Comparison of ENCODE assay signal across 25 mouse cellular contexts in genomic region chr10:107358443-107359040, GRCm38 (mm10).
DNase-seq lines count a peak whose midpoint lies in the region; ATAC-seq and TF ChIP-seq lines count a peak whose summit lies in the region.
"Had no signal": no experiment of that assay in that cellular context is flagged by ENCODE, and none has a peak within 500 bp of the region (broad histone marks: within the 10 kb centered on the region; RNA-seq: fewer than 3 reads in every experiment).

No protein-coding gene starts in this region.

- no peak for TF ChIP-seq CTCF in cerebellum, adult 2 months (IDR thresholded peaks at IDR 0.05; ENCODE audit: borderline replicate concordance, insufficient read depth, low read depth, low read length)

- WGBS in midbrain, embryonic 11.5 days = 85% methylated on average over 6 of the region's 6 CpGs
- WGBS in midbrain, embryonic 10.5 days = 91% methylated on average over 6 of the region's 6 CpGs
- 23% methylated on average over 6 of the region's 6 CpGs for WGBS in cerebellum, adult 2 months

- no peaks in the 10 kb centered on the region for H3K36me3 ChIP-seq in midbrain, embryonic 11.5 days (ENCODE audit: control insufficient read depth, insufficient read depth, low read length)
- no peaks in the 10 kb centered on the region for H3K36me3 ChIP-seq in midbrain, embryonic 10.5 days
- H3K36me3 ChIP-seq: forebrain, embryonic 15.5 days; heart, embryonic 10.5 days; heart, embryonic 15.5 days; hindbrain, embryonic 12.5 days; limb, embryonic 13.5 days; liver, embryonic 12.5 days; midbrain, embryonic 15.5 days had no signal

- no peak for ATAC-seq in midbrain, embryonic 11.5 days (ENCODE audit: low FRiP score)
- ATAC-seq: forebrain, embryonic 15.5 days; hindbrain, postnatal 0 days; liver, embryonic 12.5 days; midbrain, embryonic 15.5 days had no signal

- TF ChIP-seq POLR2A in cerebellum, adult 2 months (IDR thresholded peaks at IDR 0.05; ENCODE audit: borderline replicate concordance, insufficient read depth, low read length) = no peak

- no peaks in the 10 kb centered on the region for H3K4me1 ChIP-seq in midbrain, embryonic 11.5 days (ENCODE audit: control insufficient read depth, insufficient read depth, low read length)
- no peaks in the 10 kb centered on the region for H3K4me1 ChIP-seq in midbrain, embryonic 10.5 days
- peaks cover 25% of the 10 kb centered on the region; the same call in 1 of the 2 replicates for H3K4me1 ChIP-seq in cerebellum, adult 2 months (ENCODE audit: control insufficient read depth, insufficient read depth, low read length)
- H3K4me1 ChIP-seq: forebrain, embryonic 15.5 days; heart, embryonic 10.5 days; heart, embryonic 15.5 days; hindbrain, embryonic 12.5 days; liver, embryonic 12.5 days; midbrain, embryonic 15.5 days had no signal

- H3K27ac ChIP-seq in midbrain, embryonic 11.5 days (ENCODE audit: low read depth, low read length) = no peak overlapping the region
- no peak overlapping the region for H3K27ac ChIP-seq in midbrain, embryonic 10.5 days (replicated peaks)
- peak overlapping the region; percentile 64; the same call in 1 of the 2 replicates for H3K27ac ChIP-seq in cerebellum, adult 2 months (ENCODE audit: insufficient read depth, low read length)
- H3K27ac ChIP-seq: forebrain, embryonic 15.5 days; heart, embryonic 10.5 days; heart, embryonic 15.5 days; hindbrain, embryonic 12.5 days; hindbrain, postnatal 0 days; limb, embryonic 13.5 days; liver, embryonic 12.5 days; macrophage; midbrain, embryonic 15.5 days had no signal

- H3K9me3 ChIP-seq in midbrain, embryonic 11.5 days (ENCODE audit: control insufficient read depth, low read length) = no peaks in the 10 kb centered on the region
- no peaks in the 10 kb centered on the region for H3K9me3 ChIP-seq in midbrain, embryonic 10.5 days (replicated peaks)
- H3K9me3 ChIP-seq: forebrain, embryonic 15.5 days; heart, embryonic 10.5 days; heart, embryonic 15.5 days; hindbrain, embryonic 12.5 days; limb, embryonic 13.5 days; liver, embryonic 12.5 days; midbrain, embryonic 15.5 days had no signal

- no peak overlapping the region for H3K4me3 ChIP-seq in midbrain, embryonic 11.5 days (ENCODE audit: low read depth, low read length)
- no peak overlapping the region for H3K4me3 ChIP-seq in midbrain, embryonic 10.5 days
- no peak overlapping the region for H3K4me3 ChIP-seq in cerebellum, adult 2 months (replicated peaks; ENCODE audit: insufficient read depth, low read depth, low read length)
- H3K4me3 ChIP-seq: forebrain, embryonic 15.5 days; heart, embryonic 10.5 days; heart, embryonic 15.5 days; hindbrain, embryonic 12.5 days; limb, embryonic 13.5 days; liver, embryonic 12.5 days; midbrain, embryonic 15.5 days had no signal

- peak; percentile 26 for DNase-seq in midbrain, embryonic 11.5 days (ENCODE audit: low spot score, missing footprints)
- no peak for DNase-seq in midbrain, embryonic 10.5 days (ENCODE audit: low spot score)
- peak; percentile 83 to 93 for DNase-seq in cerebellum, adult 2 months
- DNase-seq in cerebellum, postnatal 14 days = peak; percentile 66 to 80
- DNase-seq in retina, postnatal 1 day = no peak
- no peak for DNase-seq in thymus, postnatal 4 days
- DNase-seq in spleen, adult 18-20 months = no peak
- DNase-seq: adrenal gland, postnatal 25 days; B cell, adult 2 months; gastrocnemius, postnatal 25 days; heart, adult 11 months; kidney, adult 11 months; kidney, postnatal 14 days; lung, adult 2 months; lung, postnatal 10 days; thymus, postnatal 14 days had no signal

- H3K4me2 ChIP-seq in midbrain, embryonic 11.5 days = no peak overlapping the region
- H3K4me2 ChIP-seq: forebrain, embryonic 15.5 days; heart, embryonic 15.5 days; hindbrain, embryonic 12.5 days; limb, embryonic 13.5 days; liver, embryonic 12.5 days; midbrain, embryonic 15.5 days had no signal

- H3K27me3 ChIP-seq in midbrain, embryonic 11.5 days (ENCODE audit: control insufficient read depth, insufficient read depth, low read length) = no peaks in the 10 kb centered on the region
- H3K27me3 ChIP-seq in midbrain, embryonic 10.5 days (ENCODE audit: low read depth, poor library complexity, severe bottlenecking) = no peaks in the 10 kb centered on the region
- no peaks in the 10 kb centered on the region for H3K27me3 ChIP-seq in cerebellum, adult 2 months (ENCODE audit: control insufficient read depth, insufficient read depth, low read length)
- H3K27me3 ChIP-seq: forebrain, embryonic 15.5 days; heart, embryonic 15.5 days; hindbrain, embryonic 12.5 days; limb, embryonic 13.5 days; liver, embryonic 12.5 days; midbrain, embryonic 15.5 days had no signal

- no peak overlapping the region for H3K9ac ChIP-seq in midbrain, embryonic 11.5 days (ENCODE audit: low read length)
- H3K9ac ChIP-seq: forebrain, embryonic 15.5 days; heart, embryonic 15.5 days; hindbrain, embryonic 12.5 days; limb, embryonic 13.5 days; liver, embryonic 12.5 days; midbrain, embryonic 15.5 days had no signal

Comparison
In these comparisons a context has a peak if more than half of its experiments do, and no peak if none do; other contexts are left out.
1. DNase-seq: peak in midbrain, embryonic 11.5 days (single experiment), cerebellum, adult 2 months (2 of 2) and cerebellum, postnatal 14 days (2 of 2); none in midbrain, embryonic 10.5 days (single experiment), retina, postnatal 1 day (single experiment), thymus, postnatal 4 days (single experiment) and spleen, adult 18-20 months (0 of 2).